Mouse (Mus musculus) neural tube, embryonic 13.5 days (tissue): ENCODE data around the gene Katnbl1. TPM values are rescaled to one million over a fixed set of nuclear protein-coding genes. Genes with fewer than 3 reads are reported as not detected.
"Not testable (repeated sequence)": the region's sequence is repeated elsewhere in the genome, so short reads cannot be mapped to it uniquely, and the experiment has no call there.

Experiments used
- ATAC-seq: fragments of 200-750 bp; cut with Nextera tagmentation; 2 replicates; pipeline ENCODE4 v1.8.0; 2017; ENCODE audit warnings: low read depth, mild to moderate bottlenecking, moderate TSS enrichment, moderate library complexity
- H3K27ac ChIP-seq: fragments of 300-500 bp; sonication (generic); replicated peaks from 2 replicates; pipeline ENCODE4 v1.5.1; 2015; ENCODE audit warnings: moderate library complexity, mild to moderate bottlenecking, inconsistent platforms
- H3K27me3 ChIP-seq: fragments of 300-500 bp; sonication (generic); 2 replicates; pipeline ENCODE4 v1.6.1; 2015; ENCODE audit warnings: mild to moderate bottlenecking, inconsistent platforms
- H3K36me3 ChIP-seq: fragments of 300-500 bp; sonication (generic); 2 replicates; pipeline ENCODE4 v1.6.1; 2015; ENCODE audit warnings: mild to moderate bottlenecking, inconsistent platforms
- H3K4me1 ChIP-seq: fragments of 300-500 bp; sonication (generic); replicated peaks from 2 replicates; pipeline ENCODE4 v1.6.1; 2015; ENCODE audit warnings: inconsistent platforms
- H3K4me2 ChIP-seq: fragments of 300-500 bp; sonication (generic); 2 replicates; pipeline ENCODE4 v1.6.1; 2015; ENCODE audit warnings: inconsistent platforms, mild to moderate bottlenecking, moderate library complexity
- H3K4me3 ChIP-seq: fragments of 300-500 bp; sonication (generic); 2 replicates; pipeline ENCODE4 v1.5.1; 2015; ENCODE audit warnings: mild to moderate bottlenecking, inconsistent platforms
- H3K9ac ChIP-seq: fragments of 300-500 bp; sonication (generic); 2 replicates; pipeline ENCODE4 v1.6.1; 2015; ENCODE audit warnings: moderate library complexity, mild to moderate bottlenecking, inconsistent platforms
- H3K9me3 ChIP-seq: fragments of 300-500 bp; sonication (generic); 2 replicates; pipeline ENCODE4 v1.6.1; 2016; ENCODE audit warnings: inconsistent platforms
- WGBS: fragments of 180-500 bp; shearing (Covaris S2); methylation state at CpG from one replicate; pipeline ENCODE4 v1.1.7; 2015; 5-methylcytosine and 5-hydroxymethylcytosine counted together
- polyA plus RNA-seq: library from polyadenylated mRNA; unstranded; fragments of >200 nt; fragmentation: Nextera tagmentation; extraction: Ambion mirVana; gene quantifications from 2 replicates; pipeline ENCODE4 v1.2.1, GENCODE M21; 2015

Katnbl1 gene
- polyA plus RNA-seq, 1 experiment from 2014 or later: 37.0 TPM

GRCm38 (mm10) chr2:112452513-112452912 lies 73.5 kb downstream of the Katnbl1 start:
- not testable (repeated sequence) for H3K36me3 ChIP-seq, ATAC-seq, H3K27me3 ChIP-seq, H3K27ac ChIP-seq, H3K9ac ChIP-seq, H3K9me3 ChIP-seq, H3K4me2 ChIP-seq, H3K4me3 ChIP-seq
- peaks cover 17% of the 10 kb centered on the region for H3K4me1 ChIP-seq

- peak overlapping the region; percentile 75 for H3K27ac ChIP-seq
- 33% methylated on average over 17 of the region's 17 CpGs for WGBS
- H3K36me3 ChIP-seq: no peaks in the 10 kb centered on the region
- no peaks in the 10 kb centered on the region for H3K27me3 ChIP-seq
- peak; percentile 86; the same call in 1 of the 2 replicates for ATAC-seq
- peak overlapping the region; percentile 84 for H3K4me2 ChIP-seq
- peak overlapping the region; percentile 88 for H3K9ac ChIP-seq
- H3K9me3 ChIP-seq: no peaks in the 10 kb centered on the region
- peaks cover 19% of the 10 kb centered on the region for H3K4me1 ChIP-seq
- H3K4me3 ChIP-seq: peak overlapping the region; percentile 83
These were observed 75.3 kb downstream of the Katnbl1 start for GRCm38 (mm10) chr2:112454125-112454861.

DNA sequence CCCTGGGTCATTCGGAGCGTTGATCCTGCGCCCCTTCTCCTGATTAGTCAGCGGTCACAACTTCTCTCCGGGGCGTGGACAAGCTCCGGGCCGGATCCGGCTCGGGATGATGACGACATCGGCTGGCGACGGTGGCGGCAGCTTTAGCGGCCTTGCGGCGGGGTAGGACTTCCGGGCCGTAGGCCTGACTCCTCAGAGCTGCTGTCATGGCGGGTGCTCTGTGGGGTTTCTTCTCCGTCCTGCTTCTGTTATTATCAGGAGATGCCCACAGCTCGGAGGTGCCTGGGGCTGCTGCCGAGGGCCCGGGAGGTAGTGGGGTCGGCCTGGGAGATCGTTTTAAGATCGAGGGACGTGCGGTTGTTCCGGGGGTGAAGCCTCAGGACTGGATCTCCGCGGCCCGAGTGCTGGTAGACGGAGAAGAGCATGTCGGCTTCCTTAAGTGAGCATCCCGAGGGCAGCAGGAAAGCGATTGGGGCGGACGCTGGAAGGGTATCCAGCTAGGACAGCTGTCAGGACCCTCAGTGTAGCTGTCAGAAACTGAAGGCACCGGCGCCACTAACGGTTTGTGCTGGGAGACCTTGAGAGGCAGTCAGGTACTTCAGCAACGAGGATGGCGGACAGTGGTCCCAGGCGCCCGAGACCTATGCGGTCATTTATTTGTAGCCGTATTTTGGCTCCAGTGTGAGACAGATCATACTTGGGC lies 76.0 kb downstream of the Katnbl1 start, which contains the start of gene Emc7:
Gene Emc7, plus strand, starts transcription at position 136 of the 703 bp plus-strand sequence.
- Histone ChIP-seq H3K27ac (peak within 1 kb of the TSS; percentile 84), H3K4me3 (peak within 1 kb of the TSS; percentile 83), H3K9me3 (no peaks in the 10 kb centered on the region), H3K4me1 (peaks cover 19% of the 10 kb centered on the region), H3K27me3 (no peaks in the 10 kb centered on the region), H3K36me3 (peaks cover 2% of the 10 kb centered on the region), H3K9ac (peak within 1 kb of the TSS; percentile 88), H3K4me2 (peak within 1 kb of the TSS; percentile 84)
- under 1% methylated on average over 49 of the region's 49 CpGs for WGBS
- peak; percentile 97 for ATAC-seq

DNA sequence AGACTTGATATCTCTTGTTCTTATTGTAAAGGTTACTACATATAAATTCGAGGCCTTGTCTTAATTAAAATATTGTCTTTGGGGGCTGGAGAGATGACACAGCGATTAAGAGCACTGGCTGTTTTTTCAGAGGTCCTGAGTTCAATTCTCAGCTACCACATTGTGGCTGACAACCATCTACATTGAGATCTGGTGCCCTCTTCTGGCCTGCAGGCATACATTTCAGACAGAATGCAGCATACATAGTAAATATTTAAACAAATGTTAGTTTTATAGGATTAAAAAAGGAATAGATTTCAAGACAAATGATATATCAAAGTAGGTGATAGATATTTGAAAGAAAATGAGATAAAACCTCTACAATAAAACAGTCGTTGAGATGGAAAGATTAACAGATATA lies 81.5 kb downstream of the Katnbl1 start:
- no peak for ATAC-seq
- Histone ChIP-seq H3K9ac (no peak overlapping the region), H3K4me2 (no peak overlapping the region), H3K36me3 (peaks cover 35% of the 10 kb centered on the region), H3K4me3 (no peak overlapping the region), H3K9me3 (no peaks in the 10 kb centered on the region), H3K27me3 (no peaks in the 10 kb centered on the region), H3K27ac (no peak overlapping the region), H3K4me1 (peaks cover 17% of the 10 kb centered on the region)
- WGBS: 96% methylated on average over 3 of the region's 3 CpGs

Other genes starting within 250 kb of the Katnbl1 start
- not detected in 2 replicates for gene Olfr1316, start 244.2 kb upstream of the Katnbl1 start, polyA plus RNA-seq
- not detected in 2 replicates for gene Olfr1317, start 238.9 kb upstream of the Katnbl1 start, polyA plus RNA-seq
- gene Olfr1318, start 225.0 kb upstream of the Katnbl1 start, polyA plus RNA-seq: 0.06 TPM in 1 of 2 replicates, not detected in the other
- 18.5 and 21.7 TPM in 2 replicates for gene Lpcat4, start 139.7 kb upstream of the Katnbl1 start, polyA plus RNA-seq
- 0.11 TPM in 1 of 2 replicates, not detected in the other for gene Nutm1, start 119.9 kb upstream of the Katnbl1 start, polyA plus RNA-seq
- 163 and 172 TPM in 2 replicates for gene Nop10, start 117.3 kb upstream of the Katnbl1 start, polyA plus RNA-seq
- gene Slc12a6, start 113.4 kb upstream of the Katnbl1 start, polyA plus RNA-seq: 13.6 and 15.0 TPM in 2 replicates
- not detected in 2 replicates for gene Gm21985, start 112.9 kb upstream of the Katnbl1 start, polyA plus RNA-seq
- 159 and 174 TPM in 2 replicates for gene Emc4, start 11.2 kb upstream of the Katnbl1 start, polyA plus RNA-seq
- 20.9 and 21.8 TPM in 2 replicates for gene Emc7, start 75.8 kb downstream of the Katnbl1 start, polyA plus RNA-seq
- gene Chrm5, start 101.6 kb downstream of the Katnbl1 start, polyA plus RNA-seq: 0.18 and 0.54 TPM in 2 replicates
- 5.1 and 5.3 TPM in 2 replicates for gene Aven, start 113.8 kb downstream of the Katnbl1 start, polyA plus RNA-seq